Mouse (Mus musculus) thymus, adult 2 months (tissue): Measurements from ENCODE around the gene Gm16429.
"Not testable (repeated sequence)": the region's sequence is repeated elsewhere in the genome, so short reads cannot be mapped to it uniquely, and the experiment has no call there.

Experiments
- CTCF ChIP-seq: fragments of 200-500 bp; IDR thresholded peaks from 2 replicates; pipeline ENCODE4 v1.5.1; 2012; ENCODE audit warnings: mild to moderate bottlenecking, control low read depth, low read length, moderate library complexity, borderline replicate concordance; ENCODE audit not compliant: control insufficient read depth, poor library complexity, insufficient read depth; ENCODE audit errors: extremely low read depth
- POLR2A ChIP-seq: fragments of 200-500 bp; IDR thresholded peaks from 2 replicates; pipeline ENCODE4 v1.6.1; 2012; ENCODE audit warnings: mild to moderate bottlenecking, low read length, control low read depth, moderate library complexity; ENCODE audit not compliant: control insufficient read depth, poor library complexity, insufficient read depth; ENCODE audit errors: extremely low read depth

DNA sequence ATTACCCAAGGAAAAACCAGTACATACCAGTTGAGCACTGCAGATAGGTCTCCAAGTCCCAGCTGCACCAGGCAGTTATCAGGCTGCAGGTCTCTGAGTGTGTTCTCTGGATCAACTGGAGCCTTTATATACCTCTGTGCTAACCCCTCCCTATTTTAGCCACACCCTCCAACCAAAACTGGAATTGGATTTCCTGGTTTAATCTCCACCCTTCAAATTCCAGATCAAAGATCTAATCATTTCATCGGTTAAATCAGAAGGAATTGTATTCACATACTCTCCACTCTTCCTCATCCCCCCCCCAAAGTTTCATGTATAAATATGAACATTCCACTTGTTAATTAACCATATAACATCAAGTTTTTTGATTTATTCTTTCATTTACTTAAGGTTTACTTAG lies at the start of gene Gm16429:
- not testable (repeated sequence) for TF ChIP-seq POLR2A, CTCF
